Mouse (Mus musculus) kidney, postnatal 14 days (tissue): ENCODE measurements around the gene Sh3pxd2a.

Experiments used
- DNase-seq: peaks from one replicate; pipeline ENCODE4 v3.0.0; 2022; ENCODE audit warnings: mixed read lengths

The Sh3pxd2a gene

DNA sequence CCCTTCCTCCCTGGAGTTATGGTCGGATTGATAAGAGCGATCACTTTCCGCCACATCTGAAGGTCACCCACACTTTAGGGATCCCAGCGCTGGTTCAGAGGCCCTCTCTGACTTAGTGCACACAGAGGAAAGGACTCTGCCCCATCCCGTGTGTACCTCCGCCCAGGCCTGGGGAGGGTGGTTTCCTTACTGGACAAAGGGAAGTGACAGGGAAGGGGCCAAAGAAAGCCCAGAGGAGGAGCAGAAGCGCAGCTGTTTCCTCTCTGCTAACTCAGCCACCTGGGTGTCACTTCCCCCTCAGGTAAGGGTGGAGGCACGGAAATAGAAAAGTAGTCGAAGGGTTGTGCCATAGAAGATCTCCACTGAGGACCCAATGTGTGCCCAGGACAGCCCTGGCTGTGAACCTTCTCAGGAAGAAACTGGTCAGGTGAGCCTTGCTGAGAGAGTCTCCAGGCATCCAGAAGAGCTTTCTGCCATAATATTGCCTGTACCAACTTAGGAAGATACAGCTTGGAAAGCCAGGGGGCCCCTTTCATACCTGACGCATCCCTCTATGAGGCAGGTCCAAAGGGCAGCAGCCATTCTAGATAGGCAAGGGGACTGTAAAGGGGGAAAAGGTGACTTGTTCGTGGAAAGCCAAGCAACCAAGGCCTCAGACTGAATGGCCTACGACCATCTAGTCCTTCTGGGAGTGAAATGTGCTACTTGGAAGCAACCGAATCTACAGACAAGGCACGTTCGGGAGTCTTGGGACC lies 9.0 kb downstream of the Sh3pxd2a start:
- DNase-seq: peak; percentile 45

DNA sequence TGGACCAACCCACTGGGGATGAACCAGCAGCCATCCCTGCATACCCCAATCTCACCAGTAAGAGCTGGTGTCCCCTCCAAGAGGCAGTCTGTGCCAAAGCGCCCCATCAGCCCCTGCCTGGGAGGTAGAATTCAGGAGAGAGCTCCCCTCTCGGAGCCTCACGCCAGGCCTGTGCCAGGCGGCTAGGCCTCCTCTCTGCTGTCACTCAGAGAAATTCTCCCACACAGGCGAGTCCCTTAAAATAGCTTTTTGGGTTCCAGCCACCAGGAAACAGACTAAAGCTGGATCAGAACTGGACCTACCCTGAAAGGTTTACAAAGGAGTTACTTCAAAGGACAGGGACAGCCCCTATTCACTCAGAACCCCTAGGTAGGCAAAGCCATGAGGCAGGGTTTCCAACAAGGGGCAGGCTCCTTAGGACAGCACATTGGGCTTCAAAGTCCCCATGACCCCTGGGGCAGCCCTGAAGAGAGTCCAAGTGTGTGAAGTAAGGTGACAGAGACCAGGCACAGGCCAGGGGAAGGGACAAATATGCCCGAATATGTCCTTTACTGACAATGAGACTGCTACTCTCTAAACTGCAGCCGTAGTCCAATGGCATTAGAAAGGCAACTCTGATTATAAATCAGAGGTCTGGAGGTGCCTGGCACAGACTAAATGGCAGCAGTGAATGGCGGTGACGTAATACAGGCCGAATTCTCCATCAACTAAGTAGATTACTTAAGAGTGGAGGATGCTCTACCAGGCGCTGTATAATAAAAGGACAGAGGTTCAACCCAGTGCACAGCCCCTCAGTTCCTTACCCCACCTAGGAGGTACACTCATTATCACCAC lies 9.8 kb downstream of the Sh3pxd2a start:
- DNase-seq: no peak

GRCm38 (mm10) chr19:47453352-47453751 lies 10.8 kb downstream of the Sh3pxd2a start:
- DNase-seq: no peak

DNA sequence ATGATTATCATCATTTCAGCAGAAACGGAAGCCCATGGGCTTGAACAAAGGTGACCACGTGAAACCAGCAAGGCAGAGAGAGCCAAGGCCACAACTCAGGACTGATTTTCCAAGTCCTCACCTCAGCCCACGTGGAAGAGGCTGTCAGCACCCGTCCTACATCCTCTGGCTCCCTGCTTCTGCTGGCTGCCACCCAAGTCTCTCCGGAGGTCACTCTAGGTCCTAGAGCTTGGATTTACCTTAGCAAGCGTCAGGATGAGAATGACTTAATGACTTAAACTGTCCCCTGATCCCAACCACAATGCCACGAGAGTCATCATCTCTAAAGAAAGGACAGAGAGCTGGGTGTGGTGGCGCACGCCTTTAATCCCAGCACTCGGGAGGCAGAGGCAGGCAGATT lies 11.5 kb downstream of the Sh3pxd2a start:
- peak; percentile 72 for DNase-seq

GRCm38 (mm10) chr19:47452211-47452610 lies 12.0 kb downstream of the Sh3pxd2a start:
- DNase-seq: peak; percentile 47

GRCm38 (mm10) chr19:47451476-47452113 lies 12.6 kb downstream of the Sh3pxd2a start:
- DNase-seq: peak; percentile 44

GRCm38 (mm10) chr19:47450261-47451137 lies 13.7 kb downstream of the Sh3pxd2a start:
- DNase-seq: no peak

- DNase-seq: no peak
Observed at GRCm38 (mm10) chr19:47449513-47450227, 14.5 kb downstream of the Sh3pxd2a start.

- no peak for DNase-seq
Observed at GRCm38 (mm10) chr19:47448618-47449151, 15.5 kb downstream of the Sh3pxd2a start.

GRCm38 (mm10) chr19:47446841-47447365 lies 17.3 kb downstream of the Sh3pxd2a start:
- DNase-seq: peak; percentile 70

DNA sequence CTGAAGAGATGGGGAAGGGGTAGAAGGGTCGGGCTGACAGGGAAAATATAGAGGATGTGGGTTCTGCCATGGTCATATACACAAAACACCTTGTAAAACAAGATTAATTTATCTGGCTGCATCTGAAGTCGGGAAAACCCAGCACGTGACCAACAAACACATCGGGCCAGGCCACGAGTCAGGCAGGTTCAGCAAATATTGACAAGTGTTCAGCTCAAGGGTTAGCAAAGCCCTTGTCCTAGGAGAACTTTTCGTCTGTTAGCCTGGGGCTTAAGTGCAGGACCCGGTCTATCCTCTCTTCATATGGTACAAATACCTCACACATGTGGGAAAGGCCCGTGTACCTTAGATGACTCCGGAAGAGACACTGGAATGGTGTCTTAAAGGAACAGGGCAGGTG lies 18.1 kb downstream of the Sh3pxd2a start:
- DNase-seq: no peak

- no peak for DNase-seq
Observed at GRCm38 (mm10) chr19:47445726-47446125, 18.5 kb downstream of the Sh3pxd2a start.

DNA sequence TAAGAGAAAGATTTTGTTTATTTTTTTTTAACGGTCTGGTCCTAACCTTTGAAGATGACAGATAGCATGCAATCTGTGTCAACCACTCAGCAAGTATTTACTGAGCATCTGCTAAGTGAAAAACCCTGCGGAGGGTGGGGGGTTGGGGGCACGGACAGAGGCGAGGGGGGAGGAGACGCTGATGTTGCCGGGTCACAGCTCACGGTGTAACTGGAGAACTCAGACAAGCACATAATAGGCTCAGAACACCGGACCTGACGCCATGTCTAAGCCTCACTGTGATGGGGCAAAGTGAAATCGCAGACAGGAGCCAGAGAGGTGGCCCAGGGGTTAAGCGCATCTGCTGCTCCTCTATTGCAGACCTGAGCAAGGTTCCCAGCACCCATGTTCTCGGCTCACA lies 19.7 kb downstream of the Sh3pxd2a start:
- DNase-seq: no peak

- DNase-seq: no peak
Observed at GRCm38 (mm10) chr19:47442294-47442627, 21.9 kb downstream of the Sh3pxd2a start.

GRCm38 (mm10) chr19:47441541-47442293 lies 22.5 kb downstream of the Sh3pxd2a start:
- no peak for DNase-seq

DNA sequence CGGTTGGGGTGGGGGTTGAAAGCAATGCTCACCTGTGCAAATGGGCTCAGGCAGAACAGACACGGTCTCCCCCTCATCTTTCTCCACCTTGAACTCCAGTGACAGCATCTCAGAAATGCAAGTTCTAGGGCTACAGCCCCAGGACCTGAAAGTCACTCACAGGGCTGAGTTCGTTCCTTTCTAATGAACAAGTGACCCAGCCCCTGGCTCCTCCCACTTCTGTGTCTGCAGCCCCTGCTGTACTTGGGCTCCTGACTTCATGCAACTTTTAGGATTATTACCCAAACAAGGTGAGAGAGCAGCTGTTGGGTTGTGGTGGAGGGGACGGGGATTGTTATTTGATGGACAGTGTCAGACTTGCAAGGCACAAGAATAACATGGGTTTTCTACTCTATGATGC lies 23.2 kb downstream of the Sh3pxd2a start:
- DNase-seq: no peak

DNA sequence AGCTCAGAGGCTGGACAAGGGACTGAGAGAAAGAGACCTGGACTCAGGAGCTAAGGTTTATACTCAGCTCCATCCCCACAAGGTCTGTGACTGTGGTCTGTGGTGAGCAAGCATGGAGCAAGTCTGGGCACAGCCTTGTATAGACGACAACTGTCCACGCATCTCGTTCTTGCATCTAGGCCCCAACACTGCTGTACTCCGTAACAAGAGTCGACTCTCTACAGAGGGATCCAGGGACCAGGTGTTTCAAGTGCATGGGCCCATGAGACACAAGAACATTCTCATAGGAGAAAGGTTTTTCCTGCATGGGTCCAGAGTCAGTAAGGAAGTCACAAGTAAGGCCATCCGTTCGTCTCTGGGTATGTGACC lies 23.8 kb downstream of the Sh3pxd2a start:
- no peak for DNase-seq

DNA sequence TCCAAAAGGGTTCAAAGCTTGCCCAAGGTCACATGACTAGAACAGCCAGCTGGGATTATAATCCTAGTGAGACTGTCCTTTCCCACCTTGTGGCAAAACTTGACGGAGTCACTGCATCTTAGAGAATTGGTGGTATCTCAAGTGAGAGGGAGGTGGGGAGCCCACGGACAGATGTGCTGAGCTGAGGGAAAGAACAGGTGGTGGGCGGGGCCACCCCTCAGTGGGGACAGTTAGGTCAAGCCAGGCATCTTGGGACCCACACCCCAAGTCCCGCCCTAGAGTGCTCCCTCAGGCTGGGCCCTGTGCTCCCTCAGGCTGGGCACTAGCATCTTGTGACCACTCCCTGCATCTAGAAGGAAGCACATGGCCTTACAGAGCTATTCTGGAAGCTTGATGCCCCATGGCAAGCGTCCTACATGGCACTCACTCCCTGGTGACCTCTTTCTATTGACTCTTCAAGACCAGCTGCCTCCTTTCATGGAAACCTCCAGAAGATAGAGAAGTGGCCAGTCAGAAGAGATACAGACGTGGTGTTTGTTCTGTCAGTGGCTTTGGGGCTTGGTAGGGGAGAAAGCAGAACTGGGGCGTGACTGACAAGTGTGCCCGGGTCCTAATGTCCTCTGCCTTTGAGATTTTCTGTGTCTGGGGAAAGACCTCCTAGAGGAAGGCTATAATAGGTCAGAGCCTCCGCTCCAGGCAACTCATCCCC lies 24.3 kb downstream of the Sh3pxd2a start:
- DNase-seq: no peak

DNA sequence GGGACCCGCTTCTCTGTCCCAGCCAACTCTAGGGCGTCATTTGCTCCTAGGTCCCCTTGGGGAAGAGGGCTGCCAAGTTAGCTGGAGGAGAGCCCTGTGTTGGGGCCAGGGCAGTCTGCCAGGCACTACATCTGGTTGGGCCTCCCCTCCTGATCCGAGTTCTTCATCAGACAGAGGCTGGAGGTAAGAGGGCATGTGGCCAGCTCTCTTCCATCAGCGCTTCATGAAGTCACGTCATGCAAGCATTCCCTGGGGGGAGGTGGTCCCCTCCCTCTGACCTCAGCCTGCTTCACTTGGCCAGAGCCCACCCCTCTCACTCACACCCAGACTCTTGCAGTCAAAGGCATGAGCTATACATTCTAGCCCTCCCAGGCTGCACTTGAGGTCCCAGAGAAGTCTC lies 25.8 kb downstream of the Sh3pxd2a start:
- DNase-seq: peak; percentile 69

- DNase-seq: no peak
Observed at GRCm38 (mm10) chr19:47437040-47437439, 27.2 kb downstream of the Sh3pxd2a start.
